Mouse (Mus musculus) liver, adult 2 months (tissue): Measurements from ENCODE around the gene Tm4sf20. TPM values are rescaled to one million over a fixed set of nuclear protein-coding genes. Genes with fewer than 3 reads are reported as not detected.

Experiments
- DNase-seq: peaks from one replicate; pipeline ENCODE4 v3.0.0-alpha.2; 2011; ENCODE audit warnings: low read depth, low spot score; ENCODE audit errors: extremely low read depth
- H3K27ac ChIP-seq: fragments of 200-500 bp; replicated peaks from 2 replicates; pipeline ENCODE4 v1.5.1; 2012; ENCODE audit warnings: low read depth, mild to moderate bottlenecking, control low read depth, inconsistent platforms, low read length; ENCODE audit not compliant: insufficient read depth
- H3K27me3 ChIP-seq: fragments of 200-500 bp; 2 replicates; pipeline ENCODE4 v1.6.1; 2012; ENCODE audit warnings: mild to moderate bottlenecking, moderate library complexity, low read length, inconsistent platforms; ENCODE audit not compliant: control insufficient read depth, insufficient read depth
- H3K36me3 ChIP-seq: fragments of 200-500 bp; 2 replicates; pipeline ENCODE4 v1.6.1; 2012; ENCODE audit warnings: low read length, inconsistent platforms; ENCODE audit not compliant: control insufficient read depth, insufficient read depth
- H3K4me1 ChIP-seq: fragments of 200-500 bp; 2 replicates; pipeline ENCODE4 v1.6.1; 2011; ENCODE audit warnings: low read length; ENCODE audit not compliant: control insufficient read depth, insufficient read depth
- H3K4me3 ChIP-seq: fragments of 200-500 bp; 2 replicates; pipeline ENCODE4 v1.5.1; 2011; ENCODE audit warnings: low read depth, mild to moderate bottlenecking, control low read depth, low read length, moderate library complexity; ENCODE audit not compliant: insufficient read depth
- H3K79me2 ChIP-seq: fragments of 200-500 bp; 2 replicates; pipeline ENCODE4 v1.6.1; 2012; ENCODE audit warnings: inconsistent platforms, mild to moderate bottlenecking, low read length, moderate library complexity; ENCODE audit not compliant: control insufficient read depth, insufficient read depth
- H3K9ac ChIP-seq: fragments of 200-500 bp; 2 replicates; pipeline ENCODE4 v1.6.1; 2012; ENCODE audit warnings: low read depth, mild to moderate bottlenecking, control low read depth, inconsistent platforms, low read length
- CTCF ChIP-seq: fragments of 200-500 bp; IDR thresholded peaks from 2 replicates; pipeline ENCODE4 v1.5.1; 2011; ENCODE audit warnings: low read depth, low read length, control low read depth
- POLR2A ChIP-seq: fragments of 200-500 bp; IDR thresholded peaks from 2 replicates; pipeline ENCODE4 v1.6.1; 2011; ENCODE audit warnings: low read length, control low read depth; ENCODE audit not compliant: insufficient read depth; ENCODE audit errors: extremely low read depth
- WGBS: fragments of 180-500 bp; shearing (Covaris S2); methylation state at CpG from one replicate; pipeline ENCODE4 v1.1.7; 2018; 5-methylcytosine and 5-hydroxymethylcytosine counted together
- polyA plus RNA-seq: library from polyadenylated mRNA; depleted of rRNA; stranded (reverse); fragments of >200 nt; gene quantifications from 2 replicates; pipeline ENCODE4 v1.2.3, GENCODE M21; 2012; rRNA removed
- total RNA-seq: library from RNA; depleted of rRNA; stranded (reverse); fragments of >200 nt; gene quantifications from 2 replicates; pipeline ENCODE4 v1.2.3, GENCODE M21; 2014; rRNA removed

Gene Tm4sf20
- total RNA-seq (not detected in 2 replicates), polyA plus RNA-seq (not detected in 2 replicates)

- no peaks in the 10 kb centered on the region for H3K79me2 ChIP-seq
- TF ChIP-seq CTCF = no peak
- no peak for TF ChIP-seq POLR2A
Measured at GRCm38 (mm10) chr1:82768269-82768668, at the start of gene Tm4sf20. Gene Tm4sf20, minus strand, starts transcription at chr1:82768461.

GRCm38 (mm10) chr1:82815941-82816716 lies 47.9 kb upstream of the Tm4sf20 start:
- Histone ChIP-seq H3K4me1 (peaks cover 4% of the 10 kb centered on the region), H3K4me3 (peak overlapping the region; percentile 6; the same call in 1 of the 2 replicates), H3K27me3 (no peaks in the 10 kb centered on the region), H3K9ac (no peak overlapping the region), H3K27ac (no peak overlapping the region), H3K36me3 (no peaks in the 10 kb centered on the region), H3K79me2 (no peaks in the 10 kb centered on the region)
- DNase-seq = peak; percentile 78
- no peak for TF ChIP-seq POLR2A
- no peak for TF ChIP-seq CTCF
- 29% methylated on average over 17 of the region's 17 CpGs for WGBS

More at GRCm38 (mm10) chr1:82768269-82768668, at the start of gene Tm4sf20:
- WGBS = 49% methylated on average over 5 of the region's 5 CpGs
- no peak within 1 kb of the TSS for H3K27ac ChIP-seq
- H3K4me3 ChIP-seq = no peak within 1 kb of the TSS
- no peak for DNase-seq
- H3K27me3 ChIP-seq = no peaks in the 10 kb centered on the region
- no peaks in the 10 kb centered on the region for H3K36me3 ChIP-seq
- H3K4me1 ChIP-seq = no peaks in the 10 kb centered on the region
- no peak within 1 kb of the TSS for H3K9ac ChIP-seq

DNA sequence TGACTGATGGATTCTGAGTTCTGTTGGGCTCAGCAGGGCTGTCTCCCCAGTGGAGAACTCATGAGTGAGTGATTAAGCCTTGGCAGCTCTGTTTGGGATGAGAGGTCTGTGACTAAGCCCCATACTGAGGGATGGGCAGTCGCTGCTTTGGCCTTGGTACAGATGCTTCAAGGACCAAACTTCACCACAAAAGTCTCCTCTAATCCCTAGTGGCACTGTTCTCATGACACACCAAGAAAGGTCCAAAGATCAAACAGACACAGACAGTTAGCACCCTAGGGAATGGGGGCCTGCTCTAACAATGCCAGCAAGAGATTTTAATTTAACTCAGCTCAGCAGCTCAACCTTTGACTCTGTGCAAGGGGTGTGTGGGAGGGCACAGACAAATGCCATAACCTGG lies 43.5 kb upstream of the Tm4sf20 start:
- Histone ChIP-seq H3K79me2 (no peaks in the 10 kb centered on the region), H3K4me1 (peaks cover 4% of the 10 kb centered on the region), H3K36me3 (no peaks in the 10 kb centered on the region), H3K4me3 (no peak overlapping the region), H3K27me3 (no peaks in the 10 kb centered on the region), H3K9ac (no peak overlapping the region), H3K27ac (no peak overlapping the region)
- DNase-seq = no peak
- WGBS = 83% methylated on average over 1 of the region's 1 CpGs
- no peak for TF ChIP-seq CTCF
- TF ChIP-seq POLR2A = no peak

GRCm38 (mm10) chr1:82808564-82808963 lies 40.3 kb upstream of the Tm4sf20 start:
- no peak for TF ChIP-seq POLR2A
- no peak for TF ChIP-seq CTCF
- Histone ChIP-seq H3K27ac (no peak overlapping the region), H3K79me2 (no peaks in the 10 kb centered on the region), H3K9ac (no peak overlapping the region), H3K27me3 (no peaks in the 10 kb centered on the region), H3K4me1 (no peaks in the 10 kb centered on the region), H3K36me3 (no peaks in the 10 kb centered on the region), H3K4me3 (no peak overlapping the region)
- no peak for DNase-seq
- WGBS = 81% methylated on average over 3 of the region's 3 CpGs

GRCm38 (mm10) chr1:82807206-82807605 lies 38.9 kb upstream of the Tm4sf20 start:
- Histone ChIP-seq H3K9ac (no peak overlapping the region), H3K4me3 (no peak overlapping the region), H3K27ac (no peak overlapping the region), H3K79me2 (no peaks in the 10 kb centered on the region), H3K36me3 (no peaks in the 10 kb centered on the region), H3K27me3 (no peaks in the 10 kb centered on the region), H3K4me1 (no peaks in the 10 kb centered on the region)
- TF ChIP-seq POLR2A (no peak), CTCF (no peak)
- no peak for DNase-seq
- 88% methylated on average over 7 of the region's 7 CpGs for WGBS

DNA sequence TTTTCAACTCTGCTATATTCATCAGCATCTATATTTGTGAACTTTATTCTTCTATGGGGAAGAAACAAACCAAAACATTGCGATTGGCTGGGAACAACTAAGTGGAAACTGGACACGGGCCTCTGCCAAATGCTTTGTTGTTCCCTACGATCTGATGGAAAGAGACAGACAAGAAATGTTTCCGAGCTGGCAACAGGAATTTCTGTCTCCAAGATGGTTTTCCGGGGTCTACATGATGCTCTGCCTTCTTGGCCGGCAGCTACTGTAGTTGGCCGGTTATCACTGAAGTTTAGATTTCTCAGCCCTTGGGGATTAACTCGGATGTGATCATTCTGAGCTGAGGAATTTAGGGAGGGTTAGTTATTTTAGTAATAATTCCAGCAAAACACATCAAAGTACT lies 38.1 kb upstream of the Tm4sf20 start:
- no peaks in the 10 kb centered on the region for H3K79me2 ChIP-seq
- no peak for DNase-seq
- H3K36me3 ChIP-seq = no peaks in the 10 kb centered on the region
- H3K4me1 ChIP-seq = no peaks in the 10 kb centered on the region
- TF ChIP-seq POLR2A (no peak), CTCF (no peak)
- no peak overlapping the region for H3K9ac ChIP-seq
- no peaks in the 10 kb centered on the region for H3K27me3 ChIP-seq
- no peak overlapping the region for H3K4me3 ChIP-seq
- WGBS = 85% methylated on average over 8 of the region's 8 CpGs
- H3K27ac ChIP-seq = no peak overlapping the region
